Mouse (Mus musculus): ENCODE measurements around the gene Krtap10-4.

GRCm38 (mm10) chr10:77804095-77804494 lies 22.8 kb downstream of the Krtap10-4 start:
- TF ChIP-seq CTCF (IDR thresholded peaks at IDR 0.05) (no peak), EP300 (IDR thresholded peaks at IDR 0.05) (no peak)

All from lung, postnatal 0 days (tissue).